Mouse (Mus musculus): ENCODE data around the gene Olfr347. TPM values are rescaled to one million over a fixed set of nuclear protein-coding genes. Genes with fewer than 3 reads are reported as not detected.

The Olfr347 gene
- not detected in 2 replicates for polyA plus RNA-seq (2015; fragmentation: Nextera tagmentation; extraction: Ambion mirVana)

DNA sequence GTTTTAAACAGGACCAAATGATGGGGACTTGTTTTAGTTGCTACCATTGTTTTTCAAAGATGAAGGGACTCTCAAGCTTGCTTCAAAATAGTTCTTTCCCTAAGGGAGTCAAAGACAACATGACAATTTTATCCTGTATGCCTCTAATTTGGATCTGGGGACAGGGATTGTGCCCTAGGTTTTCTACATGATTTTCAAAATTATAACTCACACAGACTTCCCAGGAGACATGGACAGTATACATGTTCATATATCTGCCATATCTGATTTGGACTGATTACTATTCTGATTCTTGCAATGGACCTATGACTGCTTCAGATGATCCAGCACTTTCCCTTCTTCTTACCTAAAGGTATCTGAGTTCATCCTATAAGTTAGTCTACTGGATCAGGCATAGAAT is at the start of gene Olfr347:
TSS of gene Olfr347 (plus strand) at position 301 of the 400 bp plus-strand sequence.
- no peaks in the 10 kb centered on the region for H3K36me3 ChIP-seq (replicated peaks)
- ATAC-seq (ENCODE audit: insufficient read depth): no peak
- H3K4me3 ChIP-seq (replicated peaks): no peak within 1 kb of the TSS
- H3K27ac ChIP-seq (replicated peaks): no peak within 1 kb of the TSS
- H3K4me1 ChIP-seq (replicated peaks): no peaks in the 10 kb centered on the region
- no peaks in the 10 kb centered on the region for H3K9me3 ChIP-seq (replicated peaks)
- H3K27me3 ChIP-seq: no peaks in the 10 kb centered on the region
- H3K4me2 ChIP-seq: no peak within 1 kb of the TSS
- H3K9ac ChIP-seq: no peak within 1 kb of the TSS

- no peaks in the 10 kb centered on the region for H3K36me3 ChIP-seq (replicated peaks)
- no peak for ATAC-seq (ENCODE audit: insufficient read depth)
- H3K27me3 ChIP-seq: no peaks in the 10 kb centered on the region
- no peaks in the 10 kb centered on the region for H3K9me3 ChIP-seq (replicated peaks)
- no peaks in the 10 kb centered on the region for H3K4me1 ChIP-seq (replicated peaks)
- WGBS (ENCODE audit: insufficient replicate concordance): 67% methylated on average over 1 of the region's 1 CpGs
- H3K27ac ChIP-seq (replicated peaks): no peak within 1 kb of the TSS
- H3K4me3 ChIP-seq (replicated peaks): no peak within 1 kb of the TSS
- H3K9ac ChIP-seq: no peak within 1 kb of the TSS
- no peak within 1 kb of the TSS for H3K4me2 ChIP-seq
Measured at GRCm38 (mm10) chr2:36685488-36685887, 46.2 kb upstream of the Olfr347 start, which contains the start of gene Olfr346. Gene Olfr346, plus strand, starts transcription at chr2:36685788.

- WGBS (ENCODE audit: insufficient replicate concordance): 42% methylated on average over 3 of the region's 3 CpGs
Measured at GRCm38 (mm10) chr2:36736226-36736625, 4.5 kb downstream of the Olfr347 start.

GRCm38 (mm10) chr2:36783976-36784375 is 52.3 kb downstream of the Olfr347 start, which contains the start of gene Olfr348:
Gene Olfr348, plus strand, starts transcription at chr2:36784276.
- Histone ChIP-seq H3K36me3 (replicated peaks) (no peaks in the 10 kb centered on the region), H3K9ac (no peak within 1 kb of the TSS), H3K27me3 (no peaks in the 10 kb centered on the region), H3K4me3 (replicated peaks) (no peak within 1 kb of the TSS), H3K27ac (replicated peaks) (no peak within 1 kb of the TSS), H3K4me2 (no peak within 1 kb of the TSS), H3K4me1 (replicated peaks) (no peaks in the 10 kb centered on the region), H3K9me3 (replicated peaks) (no peaks in the 10 kb centered on the region)
- no peak for ATAC-seq (ENCODE audit: insufficient read depth)
- WGBS (ENCODE audit: insufficient replicate concordance): 45% methylated on average over 2 of the region's 2 CpGs

More at GRCm38 (mm10) chr2:36736226-36736625, 4.5 kb downstream of the Olfr347 start:
- Histone ChIP-seq H3K27me3 (no peaks in the 10 kb centered on the region), H3K9ac (no peak overlapping the region), H3K4me3 (replicated peaks) (no peak overlapping the region), H3K27ac (replicated peaks) (no peak overlapping the region), H3K36me3 (replicated peaks) (no peaks in the 10 kb centered on the region), H3K4me1 (replicated peaks) (no peaks in the 10 kb centered on the region), H3K9me3 (replicated peaks) (no peaks in the 10 kb centered on the region), H3K4me2 (no peak overlapping the region)
- ATAC-seq (ENCODE audit: insufficient read depth): no peak

Other genes starting within 250 kb of the Olfr347 start
- not detected in 2 replicates for gene Olfr341, start 249.4 kb upstream of the Olfr347 start, polyA plus RNA-seq (2015; fragmentation: Nextera tagmentation; extraction: Ambion mirVana)
- gene Olfr342, start 206.9 kb upstream of the Olfr347 start, polyA plus RNA-seq (2015; fragmentation: Nextera tagmentation; extraction: Ambion mirVana): not detected in 2 replicates
- gene Olfr344, start 165.2 kb upstream of the Olfr347 start, polyA plus RNA-seq (2015; fragmentation: Nextera tagmentation; extraction: Ambion mirVana): not detected in 2 replicates
- gene Olfr345, start 91.9 kb upstream of the Olfr347 start, polyA plus RNA-seq (2015; fragmentation: Nextera tagmentation; extraction: Ambion mirVana): not detected in 2 replicates
- gene Olfr346, start 46.1 kb upstream of the Olfr347 start, polyA plus RNA-seq (2015; fragmentation: Nextera tagmentation; extraction: Ambion mirVana): not detected in 2 replicates
- not detected in 2 replicates for gene Olfr348, start 52.4 kb downstream of the Olfr347 start, polyA plus RNA-seq (2015; fragmentation: Nextera tagmentation; extraction: Ambion mirVana)
- gene Olfr50, start 58.6 kb downstream of the Olfr347 start, polyA plus RNA-seq (2015; fragmentation: Nextera tagmentation; extraction: Ambion mirVana): not detected in 2 replicates
- gene Olfr3, start 85.1 kb downstream of the Olfr347 start, polyA plus RNA-seq (2015; fragmentation: Nextera tagmentation; extraction: Ambion mirVana): not detected in 2 replicates
- gene Olfr350, start 114.4 kb downstream of the Olfr347 start, polyA plus RNA-seq (2015; fragmentation: Nextera tagmentation; extraction: Ambion mirVana): not detected in 2 replicates
- not detected in 2 replicates for gene Olfr351, start 130.8 kb downstream of the Olfr347 start, polyA plus RNA-seq (2015; fragmentation: Nextera tagmentation; extraction: Ambion mirVana)
- not detected in 2 replicates for gene Olfr352, start 136.6 kb downstream of the Olfr347 start, polyA plus RNA-seq (2015; fragmentation: Nextera tagmentation; extraction: Ambion mirVana)
- not detected in 2 replicates for gene Olfr353, start 161.0 kb downstream of the Olfr347 start, polyA plus RNA-seq (2015; fragmentation: Nextera tagmentation; extraction: Ambion mirVana)
- not detected in 2 replicates for gene Olfr354, start 173.8 kb downstream of the Olfr347 start, polyA plus RNA-seq (2015; fragmentation: Nextera tagmentation; extraction: Ambion mirVana)
- not detected in 2 replicates for gene Olfr355, start 197.0 kb downstream of the Olfr347 start, polyA plus RNA-seq (2015; fragmentation: Nextera tagmentation; extraction: Ambion mirVana)
- gene Olfr356, start 205.2 kb downstream of the Olfr347 start, polyA plus RNA-seq (2015; fragmentation: Nextera tagmentation; extraction: Ambion mirVana): not detected in 2 replicates

All from liver, embryonic 15.5 days (tissue).